Mouse (Mus musculus) forebrain, postnatal 0 days (tissue): ENCODE results near the gene Reps2. TPM values are rescaled to one million over a fixed set of nuclear protein-coding genes. Genes with fewer than 3 reads are reported as not detected.

Source experiments
- ATAC-seq: fragments of 200-750 bp; cut with Nextera tagmentation; 2 replicates; pipeline ENCODE4 v1.8.0; 2017; ENCODE audit warnings: mild to moderate bottlenecking, moderate library complexity
- DNase-seq: peaks from one replicate; pipeline ENCODE4 v3.0.0-alpha.2; 2015
- H3K27ac ChIP-seq: fragments of 300-500 bp; sonication (generic); 2 replicates; pipeline ENCODE4 v1.5.1; 2014; ENCODE audit warnings: low read depth, mild to moderate bottlenecking, antibody characterized with exemption, low read length, moderate library complexity, mixed read lengths
- H3K27me3 ChIP-seq: fragments of 300-500 bp; sonication (generic); 2 replicates; pipeline ENCODE4 v1.6.1; 2014; ENCODE audit warnings: mild to moderate bottlenecking, low read length, mixed read lengths; ENCODE audit not compliant: insufficient read depth
- H3K36me3 ChIP-seq: fragments of 300-500 bp; sonication (generic); 2 replicates; pipeline ENCODE4 v1.6.1; 2014; ENCODE audit warnings: mild to moderate bottlenecking, moderate library complexity; ENCODE audit not compliant: insufficient read depth
- H3K4me1 ChIP-seq: fragments of 300-500 bp; sonication (generic); 2 replicates; pipeline ENCODE4 v1.6.1; 2014; ENCODE audit warnings: antibody characterized with exemption; ENCODE audit not compliant: insufficient read depth
- H3K4me2 ChIP-seq: fragments of 300-500 bp; sonication (generic); 2 replicates; pipeline ENCODE4 v1.6.1; 2014; ENCODE audit warnings: low read depth, mild to moderate bottlenecking, moderate library complexity
- H3K4me3 ChIP-seq: fragments of 300-500 bp; sonication (generic); 2 replicates; pipeline ENCODE4 v1.5.1; 2014; ENCODE audit warnings: low read depth, low read length, mixed read lengths
- H3K9ac ChIP-seq: fragments of 300-500 bp; sonication (generic); 2 replicates; pipeline ENCODE4 v1.6.1; 2014; ENCODE audit warnings: mild to moderate bottlenecking
- H3K9me3 ChIP-seq: fragments of 300-500 bp; sonication (generic); 2 replicates; pipeline ENCODE4 v1.6.1; 2016; ENCODE audit warnings: low read length
- CTCF ChIP-seq: sonication (generic); IDR thresholded peaks from 2 replicates; pipeline ENCODE4 v1.5.1; 2016; ENCODE audit warnings: antibody characterized with exemption, control low read depth, low read depth
- WGBS: fragments of 180-500 bp; shearing (Covaris S2); extraction: QIAGEN DNeasy Blood & Tissue Kit; methylation state at CpG from one replicate; pipeline ENCODE4 v1.1.7; 2014; 5-methylcytosine and 5-hydroxymethylcytosine counted together
- polyA plus RNA-seq: library from polyadenylated mRNA; unstranded; fragments of >200 nt; fragmentation: Nextera tagmentation; extraction: Ambion mirVana; gene quantifications from 2 replicates; pipeline ENCODE4 v1.2.1, GENCODE M21; 2015
- total RNA-seq: library from RNA; depleted of rRNA; stranded (reverse); fragments of >200 nt; gene quantifications from 2 replicates; pipeline ENCODE4 v1.2.3, GENCODE M21; 2014

Gene Reps2
- total and polyA plus RNA-seq, 2 experiments from 2014 or later = 5.1 to 31.5 TPM

DNA sequence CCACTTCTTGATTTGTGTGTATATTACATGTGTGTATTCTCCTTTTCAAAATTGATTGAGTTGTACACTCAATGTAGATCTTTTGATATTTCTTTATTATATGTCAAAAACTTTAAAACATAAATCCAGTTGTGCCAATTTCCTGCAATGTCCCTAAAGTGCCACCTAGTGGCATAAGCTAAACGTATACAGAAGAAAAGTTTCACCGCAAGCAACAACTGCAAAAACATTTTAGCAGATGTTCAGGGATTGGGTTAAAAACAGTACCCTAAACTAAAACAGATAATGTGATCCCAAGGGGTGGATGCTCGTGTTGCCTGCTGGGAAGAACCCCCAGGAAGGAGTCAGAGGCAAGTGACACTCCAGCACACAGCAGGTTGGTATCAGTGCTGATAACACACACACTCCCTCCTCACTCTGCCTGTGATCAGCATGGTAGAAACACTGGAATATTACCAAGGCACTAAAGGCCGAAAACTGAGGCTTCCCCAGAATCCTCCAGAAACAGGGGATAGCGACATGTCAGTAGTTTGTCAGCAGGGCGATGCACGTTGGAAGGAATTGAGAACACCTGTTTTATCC lies 189.5 kb downstream of the Reps2 start:
- 63% methylated on average over 7 of the region's 7 CpGs for WGBS
- H3K36me3 ChIP-seq = no peaks in the 10 kb centered on the region
- peak; percentile 20 for DNase-seq
- no peak overlapping the region for H3K27ac ChIP-seq
- H3K4me2 ChIP-seq = no peak overlapping the region
- no peaks in the 10 kb centered on the region for H3K9me3 ChIP-seq
- no peak overlapping the region for H3K9ac ChIP-seq
- H3K4me1 ChIP-seq = no peaks in the 10 kb centered on the region
- H3K4me3 ChIP-seq = no peak overlapping the region
- no peaks in the 10 kb centered on the region for H3K27me3 ChIP-seq
- ATAC-seq = no peak
- peak; percentile 57 for TF ChIP-seq CTCF

- H3K4me3 ChIP-seq = no peak overlapping the region
- ATAC-seq (no peak), DNase-seq (no peak)
- no peaks in the 10 kb centered on the region for H3K4me1 ChIP-seq
- H3K4me2 ChIP-seq = no peak overlapping the region
- H3K36me3 ChIP-seq = no peaks in the 10 kb centered on the region
- no peak overlapping the region for H3K9ac ChIP-seq
- no peak for TF ChIP-seq CTCF
- H3K9me3 ChIP-seq = no peaks in the 10 kb centered on the region
- no peak overlapping the region for H3K27ac ChIP-seq
- H3K27me3 ChIP-seq = no peaks in the 10 kb centered on the region
These were observed 190.8 kb downstream of the Reps2 start for GRCm38 (mm10) chrX:162452642-162453041.

GRCm38 (mm10) chrX:162447974-162448373 lies 195.5 kb downstream of the Reps2 start:
- Histone ChIP-seq H3K9me3 (no peaks in the 10 kb centered on the region), H3K36me3 (no peaks in the 10 kb centered on the region), H3K4me3 (no peak overlapping the region), H3K27ac (no peak overlapping the region), H3K27me3 (no peaks in the 10 kb centered on the region), H3K9ac (no peak overlapping the region), H3K4me2 (no peak overlapping the region), H3K4me1 (no peaks in the 10 kb centered on the region)
- ATAC-seq (no peak), DNase-seq (no peak)
- no peak for TF ChIP-seq CTCF
- WGBS = 66% methylated on average over 6 of the region's 6 CpGs

DNA sequence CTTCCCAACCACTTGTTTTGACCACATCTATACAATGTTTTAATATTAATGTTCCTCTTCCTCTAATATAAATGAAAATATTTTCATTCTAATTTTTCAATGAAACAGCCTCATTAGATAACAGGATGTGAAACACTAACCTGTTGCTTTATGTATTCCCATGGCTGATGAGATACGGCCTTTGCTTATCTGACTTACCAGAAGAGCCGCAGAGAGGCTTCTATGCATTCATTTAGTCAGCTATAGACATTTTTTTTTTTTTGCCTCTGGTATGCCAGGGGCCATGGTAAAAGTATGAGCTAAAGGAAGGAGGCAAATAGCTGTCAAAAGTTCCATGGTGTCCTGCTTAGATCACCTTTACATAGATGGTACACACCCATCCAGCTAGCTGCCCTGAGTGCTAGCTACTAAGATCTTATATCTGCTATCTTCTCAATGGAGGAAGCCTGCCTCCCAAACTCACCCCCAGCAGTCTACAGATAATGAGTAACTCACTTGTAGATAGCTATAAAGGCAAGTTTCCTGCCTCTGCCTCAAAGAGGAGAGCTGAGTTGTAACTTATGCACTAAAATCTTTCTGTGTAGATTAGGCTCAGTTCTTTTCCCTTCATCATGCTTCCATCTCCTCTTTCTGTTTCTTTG lies 196.7 kb downstream of the Reps2 start:
- H3K27ac ChIP-seq = no peak overlapping the region
- ATAC-seq = no peak
- H3K4me3 ChIP-seq = no peak overlapping the region
- H3K9ac ChIP-seq = no peak overlapping the region
- H3K9me3 ChIP-seq = no peaks in the 10 kb centered on the region
- no peak for TF ChIP-seq CTCF
- H3K4me2 ChIP-seq = no peak overlapping the region
- no peaks in the 10 kb centered on the region for H3K4me1 ChIP-seq
- 98% methylated on average over 2 of the region's 2 CpGs for WGBS
- H3K36me3 ChIP-seq = no peaks in the 10 kb centered on the region
- H3K27me3 ChIP-seq = no peaks in the 10 kb centered on the region
- DNase-seq = no peak

- no peaks in the 10 kb centered on the region for H3K9me3 ChIP-seq
- ATAC-seq = no peak
- TF ChIP-seq CTCF = no peak
- no peak overlapping the region for H3K9ac ChIP-seq
- no peak for DNase-seq
- no peaks in the 10 kb centered on the region for H3K27me3 ChIP-seq
- H3K4me2 ChIP-seq = no peak overlapping the region
- no peaks in the 10 kb centered on the region for H3K4me1 ChIP-seq
- H3K27ac ChIP-seq = no peak overlapping the region
- WGBS = 92% methylated on average over 1 of the region's 1 CpGs
- H3K4me3 ChIP-seq = no peak overlapping the region
- H3K36me3 ChIP-seq = no peaks in the 10 kb centered on the region
These were observed 200.1 kb downstream of the Reps2 start for GRCm38 (mm10) chrX:162443387-162443786.

DNA sequence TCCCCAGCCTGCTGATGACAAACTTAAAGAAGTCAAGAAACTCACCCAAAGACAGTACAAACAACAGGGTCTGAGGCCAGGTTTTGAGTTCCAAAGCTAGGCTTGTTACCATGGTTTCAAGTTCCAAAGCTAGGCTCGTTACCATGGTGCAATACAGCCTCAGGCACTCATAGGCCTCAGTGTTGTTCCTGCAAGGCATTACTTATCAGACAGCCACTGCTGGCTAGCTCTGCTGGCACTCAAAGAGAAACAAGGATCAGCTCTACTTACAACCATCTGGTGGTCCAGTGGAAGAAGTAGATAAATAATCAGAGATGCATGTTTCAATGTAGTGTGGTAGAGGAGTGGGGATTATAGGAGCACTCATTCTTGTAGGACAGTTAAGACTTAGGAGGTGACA lies 200.5 kb downstream of the Reps2 start:
- H3K9me3 ChIP-seq = no peaks in the 10 kb centered on the region
- DNase-seq = no peak
- ATAC-seq = peak; percentile 29; the same call in 1 of the 2 replicates
- no peaks in the 10 kb centered on the region for H3K27me3 ChIP-seq
- TF ChIP-seq CTCF = no peak
- H3K36me3 ChIP-seq = no peaks in the 10 kb centered on the region
- H3K9ac ChIP-seq = no peak overlapping the region
- H3K27ac ChIP-seq = no peak overlapping the region
- no peak overlapping the region for H3K4me2 ChIP-seq
- 30% methylated on average over 1 of the region's 1 CpGs for WGBS
- no peak overlapping the region for H3K4me3 ChIP-seq
- H3K4me1 ChIP-seq = no peaks in the 10 kb centered on the region

- H3K36me3 ChIP-seq = no peaks in the 10 kb centered on the region
- 73% methylated on average over 5 of the region's 5 CpGs for WGBS
- H3K27ac ChIP-seq = no peak overlapping the region
- no peak for DNase-seq
- TF ChIP-seq CTCF = no peak
- ATAC-seq = no peak
- H3K4me3 ChIP-seq = no peak overlapping the region
- no peak overlapping the region for H3K4me2 ChIP-seq
- no peaks in the 10 kb centered on the region for H3K27me3 ChIP-seq
- no peak overlapping the region for H3K9ac ChIP-seq
- no peaks in the 10 kb centered on the region for H3K4me1 ChIP-seq
- no peaks in the 10 kb centered on the region for H3K9me3 ChIP-seq
These were observed 210.5 kb downstream of the Reps2 start for GRCm38 (mm10) chrX:162432776-162433543.
